Mouse (Mus musculus) induced T-regulatory cell, adult 2 months (primary cell): Measurements from ENCODE around the gene B4galnt3.

Experiments
- DNase-seq: peaks from one replicate; pipeline ENCODE4 v3.0.0-alpha.2; 2012; ENCODE audit warnings: low read depth

The B4galnt3 gene

GRCm38 (mm10) chr6:120294056-120294784 is at the start of gene B4galnt3, which contains the start of gene D330020A13Rik:
Gene B4galnt3, minus strand, starts transcription at chr6:120294559.
Gene D330020A13Rik, plus strand, starts transcription at chr6:120294364.
- peak; percentile 57 for DNase-seq

- DNase-seq = no peak
Measured at GRCm38 (mm10) chr6:120343992-120344391, 49.6 kb upstream of the B4galnt3 start.

GRCm38 (mm10) chr6:120332351-120332750 is 38.0 kb upstream of the B4galnt3 start:
- DNase-seq = no peak

- peak; percentile 88 for DNase-seq
Measured at GRCm38 (mm10) chr6:120324295-120324927, 30.1 kb upstream of the B4galnt3 start.

GRCm38 (mm10) chr6:120320369-120320768 is 26.0 kb upstream of the B4galnt3 start:
- no peak for DNase-seq

GRCm38 (mm10) chr6:120319129-120319528 is 24.8 kb upstream of the B4galnt3 start:
- DNase-seq = no peak

GRCm38 (mm10) chr6:120318303-120318940 is 24.1 kb upstream of the B4galnt3 start:
- no peak for DNase-seq

- no peak for DNase-seq
Measured at GRCm38 (mm10) chr6:120312443-120312842, 18.1 kb upstream of the B4galnt3 start.

- no peak for DNase-seq
Measured at GRCm38 (mm10) chr6:120309787-120310186, 15.4 kb upstream of the B4galnt3 start.

GRCm38 (mm10) chr6:120309338-120309737 is 15.0 kb upstream of the B4galnt3 start:
- no peak for DNase-seq

- no peak for DNase-seq
Measured at GRCm38 (mm10) chr6:120306859-120307594, 12.7 kb upstream of the B4galnt3 start.

GRCm38 (mm10) chr6:120302755-120303316 is 8.5 kb upstream of the B4galnt3 start:
- no peak for DNase-seq

GRCm38 (mm10) chr6:120301137-120301536 is 6.8 kb upstream of the B4galnt3 start:
- peak; percentile 51 for DNase-seq

GRCm38 (mm10) chr6:120296589-120296988 is 2.2 kb upstream of the B4galnt3 start:
- DNase-seq = peak; percentile 18

GRCm38 (mm10) chr6:120294785-120295133 is 400 bp upstream of the B4galnt3 start:
- DNase-seq = peak; percentile 49

- no peak for DNase-seq
Measured at GRCm38 (mm10) chr6:120291396-120292009, 2.9 kb downstream of the B4galnt3 start.

- DNase-seq = no peak
Measured at GRCm38 (mm10) chr6:120289430-120289829, 4.9 kb downstream of the B4galnt3 start.

GRCm38 (mm10) chr6:120288541-120288940 is 5.8 kb downstream of the B4galnt3 start:
- DNase-seq = no peak

- DNase-seq = no peak
Measured at GRCm38 (mm10) chr6:120287279-120287678, 7.1 kb downstream of the B4galnt3 start.

- DNase-seq = no peak
Measured at GRCm38 (mm10) chr6:120276874-120277449, 17.4 kb downstream of the B4galnt3 start.

- no peak for DNase-seq
Measured at GRCm38 (mm10) chr6:120275301-120275700, 19.1 kb downstream of the B4galnt3 start.
